Mouse (Mus musculus) neural tube, postnatal 0 days (tissue): Measurements from ENCODE around the gene Mup19. TPM values are rescaled to one million over a fixed set of nuclear protein-coding genes. Genes with fewer than 3 reads are reported as not detected.

Source experiments
- polyA plus RNA-seq: library from polyadenylated mRNA; unstranded; fragments of >200 nt; fragmentation: Nextera tagmentation; extraction: Ambion mirVana; gene quantifications from 2 replicates; pipeline ENCODE4 v1.2.1, GENCODE M21; 2015

Gene Mup19
- not detected in 2 replicates for polyA plus RNA-seq

DNA sequence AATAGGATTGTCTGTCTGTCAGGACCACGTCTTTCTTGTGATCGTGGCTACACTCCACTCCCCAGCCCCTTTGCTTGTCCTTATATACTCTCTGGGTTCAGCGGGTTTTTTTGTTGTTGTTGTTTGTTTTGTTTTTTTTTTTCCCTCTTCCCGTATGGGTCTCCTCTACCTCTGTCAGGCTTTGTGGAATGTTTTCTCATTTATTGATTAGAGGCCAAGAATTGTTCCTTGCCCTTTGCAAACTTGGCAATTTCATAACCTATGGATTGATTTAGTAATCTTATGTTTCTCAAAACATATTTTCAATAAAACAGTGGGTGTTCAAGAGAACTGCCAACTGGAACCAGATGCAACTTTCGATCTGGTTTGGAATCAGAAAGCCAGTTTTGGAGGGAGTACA lies at the start of gene Mup19:
TSS of gene Mup19 (minus strand) at position 101 of the 400 bp plus-strand sequence.

Other genes starting within 250 kb of the Mup19 start
- not detected in 2 replicates for gene Mup17, start 186.4 kb downstream of the Mup19 start, polyA plus RNA-seq
- not detected in 2 replicates for gene Mup18, start 108.1 kb downstream of the Mup19 start, polyA plus RNA-seq
- gene Mup5, start 53.0 kb upstream of the Mup19 start, polyA plus RNA-seq = not detected in 2 replicates